Mouse (Mus musculus): Measurements from ENCODE around the gene Amigo2.

DNA sequence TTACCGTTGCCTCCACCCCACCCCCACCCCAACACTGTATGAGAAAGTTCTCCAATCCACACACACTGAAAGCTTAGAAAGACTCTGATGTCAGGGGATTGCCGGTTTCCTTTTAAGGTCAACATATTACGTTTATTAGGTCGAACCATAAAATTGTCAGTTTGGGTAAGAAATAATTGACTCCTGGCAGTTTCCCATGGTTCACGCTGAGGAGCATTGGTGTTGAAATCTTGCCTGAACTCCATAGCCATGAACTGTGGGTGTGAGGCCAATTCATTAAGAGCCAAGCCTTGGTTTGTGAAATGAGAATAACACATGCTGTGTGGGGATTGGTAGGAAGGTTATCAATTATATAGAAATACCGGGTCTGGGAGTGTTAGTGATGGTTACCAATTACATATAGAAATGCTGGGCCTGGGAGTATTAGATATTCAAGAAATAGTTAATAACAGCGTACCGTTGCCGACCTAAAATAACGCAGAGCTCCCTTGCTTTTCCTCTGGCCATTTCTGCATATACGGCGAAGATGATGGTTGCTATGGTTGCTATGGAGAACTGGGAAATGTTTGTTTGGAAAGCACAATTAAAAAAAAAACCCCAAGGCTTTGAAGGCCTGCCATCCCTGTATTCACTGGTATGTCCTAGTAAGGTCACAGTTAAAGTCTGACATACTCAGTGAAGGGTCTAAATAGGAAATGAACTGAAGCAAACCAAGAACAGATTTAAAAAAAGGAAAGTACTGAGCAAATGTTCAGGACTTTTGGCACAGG, 28.7 kb upstream of the Amigo2 start:
- TF ChIP-seq CTCF (IDR thresholded peaks at IDR 0.05; ENCODE audit: low read depth, low read length) (no peak), GATA1 (IDR thresholded peaks at IDR 0.05; ENCODE audit: borderline replicate concordance, low read length) (no peak), TAL1 (conservative IDR thresholded peaks at IDR 0.05; ENCODE audit: low read depth, low read length) (no peak)
